Mouse (Mus musculus): ENCODE results near the gene Calhm1. TPM values are rescaled to one million over a fixed set of nuclear protein-coding genes. Genes with fewer than 3 reads are reported as not detected.
A peak's percentile ranks its signal among the peaks of the same experiment; 100 is the strongest.

The Calhm1 gene
- not detected for total RNA-seq (2021)

- intact Hi-C loops (cut with DNase I) = no loop called here
- DNase-seq = no peak
These were observed at the start of gene Calhm1 for GRCm38 (mm10) chr19:47144154-47144553. Gene Calhm1, minus strand, starts transcription at chr19:47144254.

GRCm38 (mm10) chr19:47192158-47192557 lies 48.1 kb upstream of the Calhm1 start:
- intact Hi-C loops (cut with DNase I) = no loop called here
- DNase-seq = no peak

- intact Hi-C loops (cut with DNase I) = no loop called here
- DNase-seq = no peak
These were observed 44.6 kb upstream of the Calhm1 start for GRCm38 (mm10) chr19:47188515-47189128.

GRCm38 (mm10) chr19:47186514-47187275 lies 42.6 kb upstream of the Calhm1 start:
- DNase-seq = no peak
- intact Hi-C loops (cut with DNase I) = no loop called here

GRCm38 (mm10) chr19:47184736-47185135 lies 40.7 kb upstream of the Calhm1 start:
- DNase-seq = no peak
- intact Hi-C loops (cut with DNase I) = no loop called here

GRCm38 (mm10) chr19:47184221-47184620 lies 40.2 kb upstream of the Calhm1 start:
- intact Hi-C loops (cut with DNase I) = no loop called here
- no peak for DNase-seq

GRCm38 (mm10) chr19:47180011-47180410 lies 36.0 kb upstream of the Calhm1 start:
- DNase-seq = no peak
- intact Hi-C loops (cut with DNase I) = no loop called here

GRCm38 (mm10) chr19:47179272-47179809 lies 35.3 kb upstream of the Calhm1 start:
- intact Hi-C loops (cut with DNase I) = loop anchor here (2.0 to 5.0 kb wide), 2 partner anchors 78 to 159 kb away; no protein-coding TSS in a partner anchor

GRCm38 (mm10) chr19:47178431-47179271 lies 34.6 kb upstream of the Calhm1 start, which contains the start of gene Neurl1a:
Gene Neurl1a, plus strand, starts transcription at chr19:47178820.
- peak; percentile 32 to 50 for DNase-seq
- intact Hi-C loops (cut with DNase I) = loop anchor here (2.0 to 5.0 kb wide), 2 partner anchors 79 to 160 kb away; no protein-coding TSS in a partner anchor

More at GRCm38 (mm10) chr19:47179272-47179809, 35.3 kb upstream of the Calhm1 start:
- DNase-seq = peak; percentile 10 to 27

- DNase-seq = peak; percentile 4 to 32
- intact Hi-C loops (cut with DNase I) = loop anchor here (2.0 to 5.0 kb wide), 2 partner anchors 79 to 161 kb away; no protein-coding TSS in a partner anchor
These were observed 33.9 kb upstream of the Calhm1 start for GRCm38 (mm10) chr19:47178001-47178400.

GRCm38 (mm10) chr19:47176916-47177505 lies 33.0 kb upstream of the Calhm1 start:
- DNase-seq = no peak
- intact Hi-C loops (cut with DNase I) = loop anchor here (5.0 kb wide), 1 partner anchor 80 kb away; no protein-coding TSS in a partner anchor

GRCm38 (mm10) chr19:47175472-47175871 lies 31.4 kb upstream of the Calhm1 start:
- intact Hi-C loops (cut with DNase I) = loop anchor here (5.0 kb wide), 1 partner anchor 82 kb away; no protein-coding TSS in a partner anchor
- no peak for DNase-seq

GRCm38 (mm10) chr19:47174515-47174914 lies 30.5 kb upstream of the Calhm1 start:
- peak; percentile 21 to 35 for DNase-seq

GRCm38 (mm10) chr19:47168793-47169412 lies 24.8 kb upstream of the Calhm1 start:
- DNase-seq = peak; percentile 88 to 93

More at GRCm38 (mm10) chr19:47174515-47174914, 30.5 kb upstream of the Calhm1 start:
- intact Hi-C loops (cut with DNase I) = no loop called here

GRCm38 (mm10) chr19:47168223-47168622 lies 24.2 kb upstream of the Calhm1 start:
- DNase-seq = peak; percentile 32 to 64
- intact Hi-C loops (cut with DNase I) = loop anchor here (1.0 kb wide), 1 partner anchor 47 kb away; no protein-coding TSS in a partner anchor

More at GRCm38 (mm10) chr19:47168793-47169412, 24.8 kb upstream of the Calhm1 start:
- intact Hi-C loops (cut with DNase I) = loop anchor here (1.0 kb wide), 1 partner anchor 48 kb away; no protein-coding TSS in a partner anchor

GRCm38 (mm10) chr19:47167617-47168214 lies 23.7 kb upstream of the Calhm1 start:
- DNase-seq = peak in 1 of 2 experiments; percentile 18
- intact Hi-C loops (cut with DNase I) = loop anchor here (1.0 kb wide), 1 partner anchor 46 kb away; no protein-coding TSS in a partner anchor

GRCm38 (mm10) chr19:47166758-47167157 lies 22.7 kb upstream of the Calhm1 start:
- intact Hi-C loops (cut with DNase I) = no loop called here
- DNase-seq = no peak

GRCm38 (mm10) chr19:47163176-47163744 lies 19.2 kb upstream of the Calhm1 start:
- DNase-seq = no peak
- intact Hi-C loops (cut with DNase I) = no loop called here
